Mouse (Mus musculus) ES-Bruce4 (cell line): Measurements from ENCODE around the gene Brms1.

Experiments
- CTCF ChIP-seq: IDR thresholded peaks from one replicate; pipeline ENCODE4 v1.8.1; 2011; ENCODE audit warnings: low read depth, low read length
- EP300 ChIP-seq: IDR thresholded peaks from 2 replicates; pipeline ENCODE4 v1.6.1; 2011; ENCODE audit warnings: low read depth, low read length; ENCODE audit not compliant: insufficient read depth

- no peak for TF ChIP-seq CTCF
- TF ChIP-seq EP300, result no peak
These were observed 26.9 kb downstream of the Brms1 start, which contains the start of gene Cd248 for GRCm38 (mm10) chr19:5067867-5068569.
